Mouse (Mus musculus): ENCODE data around the gene Cep131.

The Cep131 gene

DNA sequence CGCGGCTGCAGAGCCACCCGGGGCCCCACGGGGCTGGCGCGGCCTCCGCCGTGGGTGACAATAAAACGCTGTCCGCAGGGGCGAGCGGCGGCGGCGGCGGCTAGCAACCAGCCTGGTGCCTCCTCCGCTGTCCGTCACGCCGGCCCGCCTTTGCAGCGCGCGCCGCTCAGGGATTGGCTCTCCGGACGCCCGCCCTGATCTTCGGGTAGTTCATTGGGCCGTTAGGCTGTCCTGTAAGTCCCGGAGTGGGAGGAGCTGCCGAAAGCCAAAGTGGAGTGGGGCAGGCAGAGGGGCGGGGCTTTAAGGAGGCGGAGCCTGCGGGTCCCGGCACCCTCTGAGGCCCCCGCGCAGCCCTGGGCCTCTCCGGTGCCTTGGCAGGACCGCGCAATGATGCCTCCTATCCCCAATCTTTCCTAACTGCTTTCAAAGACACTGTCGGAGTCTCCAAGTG is at the start of gene Cep131:
Gene Cep131 (minus strand): TSS at position 126 of the 451 bp plus-strand sequence.
- peak; percentile 99 for DNase-seq

DNA sequence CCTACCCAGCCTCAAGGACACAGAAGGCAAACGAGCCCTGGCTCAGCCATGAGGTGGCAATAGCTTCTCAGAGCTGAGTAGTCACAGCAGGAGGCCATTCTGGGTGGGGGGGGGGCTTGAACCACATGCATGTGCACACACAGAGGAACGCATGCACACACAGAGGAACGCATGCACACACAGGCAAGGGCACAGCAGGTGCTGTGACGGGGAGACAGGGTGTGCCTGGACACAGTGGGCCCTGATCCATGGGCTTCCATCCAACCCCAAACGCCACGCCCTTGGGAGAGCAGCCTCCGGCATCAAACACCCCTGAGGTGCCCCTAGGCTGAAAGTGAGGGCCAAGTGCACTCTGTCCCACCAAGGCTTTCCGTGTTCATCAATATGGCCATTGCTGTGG is 49.6 kb upstream of the Cep131 start:
- no peak for DNase-seq

- no peak for DNase-seq
Observed at GRCm38 (mm10) chr11:120134847-120135530, 48.4 kb upstream of the Cep131 start.

GRCm38 (mm10) chr11:120134148-120134547 is 47.5 kb upstream of the Cep131 start:
- no peak for DNase-seq

- no peak for DNase-seq
Observed at GRCm38 (mm10) chr11:120129281-120129680, 42.7 kb upstream of the Cep131 start.

DNA sequence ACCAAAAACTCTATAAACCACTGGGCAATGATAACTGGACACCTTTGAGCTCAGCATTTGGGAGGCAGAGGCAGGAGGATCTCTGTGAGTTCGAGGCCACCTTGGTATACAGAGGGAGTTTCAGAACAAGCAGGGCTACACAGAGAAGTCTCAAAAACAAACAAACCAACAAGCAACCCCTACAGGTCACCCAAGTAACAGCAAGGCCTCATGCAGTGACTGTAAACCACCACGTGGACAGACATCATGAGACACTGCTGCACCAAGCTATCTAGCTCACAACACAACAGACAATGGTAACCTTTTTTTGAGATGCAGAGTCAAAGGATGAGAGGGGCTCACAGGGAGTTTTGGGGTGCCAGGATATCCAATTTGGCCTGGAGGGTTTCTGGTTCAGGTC is 40.2 kb upstream of the Cep131 start:
- DNase-seq: no peak

GRCm38 (mm10) chr11:120122126-120122525 is 35.5 kb upstream of the Cep131 start:
- DNase-seq: no peak

DNA sequence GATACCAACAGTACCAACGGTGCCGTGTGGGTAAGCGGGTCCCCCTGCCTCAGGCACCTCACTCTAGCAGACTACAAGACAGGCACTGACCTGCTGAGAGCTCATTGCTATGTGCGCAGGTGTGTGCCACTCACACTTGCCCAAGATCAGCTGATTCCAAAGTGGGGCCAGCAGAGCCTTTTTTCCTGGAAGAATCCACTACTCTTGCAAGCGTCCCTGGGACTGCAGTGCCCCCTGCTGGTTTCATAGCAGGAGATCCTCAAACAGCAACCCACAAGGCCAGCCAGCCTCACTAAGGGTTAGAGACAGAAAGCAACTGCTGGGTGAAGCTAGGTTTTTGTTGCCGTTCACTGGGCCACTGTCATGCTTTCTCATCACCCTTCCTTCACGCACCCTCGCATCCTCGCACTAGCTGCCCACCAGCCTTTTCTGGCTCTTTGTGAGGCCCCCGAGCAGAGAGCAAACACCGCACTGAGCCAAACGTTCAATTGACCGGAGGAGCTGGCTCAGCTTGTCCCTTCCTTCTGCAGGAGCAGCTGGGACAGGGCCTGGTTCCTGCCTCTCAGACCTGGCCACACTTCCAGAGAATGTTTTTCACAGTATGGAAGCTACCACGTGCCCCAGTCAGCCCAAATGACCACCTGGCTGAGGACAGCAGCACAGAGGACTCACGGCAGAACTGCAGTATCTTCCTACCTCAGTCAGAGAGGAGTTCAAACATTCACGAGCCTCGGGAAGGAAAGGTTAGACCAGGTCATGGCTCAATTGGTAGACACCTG is 34.2 kb upstream of the Cep131 start:
- peak; percentile 80 to 85 for DNase-seq

- no peak for DNase-seq
Observed at GRCm38 (mm10) chr11:120119936-120120541, 33.4 kb upstream of the Cep131 start.

- no peak for DNase-seq
Observed at GRCm38 (mm10) chr11:120119108-120119507, 32.5 kb upstream of the Cep131 start.

GRCm38 (mm10) chr11:120117626-120118025 is 31.0 kb upstream of the Cep131 start:
- DNase-seq: no peak

DNA sequence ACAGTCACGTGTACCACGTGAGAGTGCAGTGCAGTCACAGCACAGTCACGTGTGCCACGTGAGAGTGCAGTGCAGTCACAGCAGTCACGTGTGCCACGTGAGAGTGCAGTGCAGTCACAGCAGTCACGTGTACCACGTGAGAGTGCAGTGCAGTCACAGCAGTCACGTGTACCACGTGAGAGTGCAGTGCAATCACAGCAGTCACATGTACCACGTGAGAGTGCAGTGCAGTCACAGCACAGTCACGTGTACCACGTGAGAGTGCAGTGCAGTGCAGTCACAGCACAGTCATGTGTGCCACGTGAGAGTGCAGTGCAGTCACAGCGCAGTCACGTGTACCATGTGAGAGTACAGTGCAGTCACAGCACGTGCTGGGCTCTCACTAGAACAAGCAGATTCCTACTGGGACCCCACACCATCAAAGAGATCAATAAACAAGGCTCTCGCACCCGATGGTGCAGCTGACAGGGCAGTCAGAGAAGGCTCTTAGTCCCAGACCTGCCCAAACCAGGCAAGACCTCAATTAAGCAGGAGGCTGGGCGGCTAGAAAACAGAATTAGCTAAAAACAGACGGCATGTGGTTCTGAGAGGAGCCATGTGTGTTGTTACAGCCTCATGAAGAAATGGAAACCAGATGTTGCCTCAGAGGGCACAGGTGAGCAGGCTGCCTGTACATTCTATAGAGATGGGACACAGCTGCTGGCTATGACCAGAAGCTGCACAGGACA is 28.0 kb upstream of the Cep131 start:
- DNase-seq: no peak

GRCm38 (mm10) chr11:120112136-120112535 is 25.5 kb upstream of the Cep131 start:
- peak; percentile 33 to 45 for DNase-seq

- peak; percentile 72 to 80 for DNase-seq
Observed at GRCm38 (mm10) chr11:120111033-120111432, 24.4 kb upstream of the Cep131 start.

DNA sequence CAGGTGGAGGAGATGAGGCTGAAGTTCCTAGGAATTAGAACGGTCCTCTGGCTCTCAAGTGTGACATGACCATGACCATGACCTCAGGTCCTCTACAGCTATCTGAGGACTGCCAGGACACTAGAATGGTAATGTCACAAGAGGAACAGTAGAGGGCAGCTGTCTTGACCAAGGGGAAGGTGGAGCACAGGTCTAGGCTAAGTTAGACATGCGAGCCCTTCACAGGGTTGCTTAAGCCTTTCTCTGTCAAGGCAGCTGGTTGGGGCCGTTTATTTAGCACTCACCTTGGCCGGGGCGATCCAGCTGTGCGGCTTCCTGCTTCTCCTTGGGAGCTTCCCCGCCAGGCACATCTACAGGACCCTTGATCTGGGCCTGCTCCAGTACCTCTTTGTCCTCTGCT is 23.9 kb upstream of the Cep131 start:
- no peak for DNase-seq

DNA sequence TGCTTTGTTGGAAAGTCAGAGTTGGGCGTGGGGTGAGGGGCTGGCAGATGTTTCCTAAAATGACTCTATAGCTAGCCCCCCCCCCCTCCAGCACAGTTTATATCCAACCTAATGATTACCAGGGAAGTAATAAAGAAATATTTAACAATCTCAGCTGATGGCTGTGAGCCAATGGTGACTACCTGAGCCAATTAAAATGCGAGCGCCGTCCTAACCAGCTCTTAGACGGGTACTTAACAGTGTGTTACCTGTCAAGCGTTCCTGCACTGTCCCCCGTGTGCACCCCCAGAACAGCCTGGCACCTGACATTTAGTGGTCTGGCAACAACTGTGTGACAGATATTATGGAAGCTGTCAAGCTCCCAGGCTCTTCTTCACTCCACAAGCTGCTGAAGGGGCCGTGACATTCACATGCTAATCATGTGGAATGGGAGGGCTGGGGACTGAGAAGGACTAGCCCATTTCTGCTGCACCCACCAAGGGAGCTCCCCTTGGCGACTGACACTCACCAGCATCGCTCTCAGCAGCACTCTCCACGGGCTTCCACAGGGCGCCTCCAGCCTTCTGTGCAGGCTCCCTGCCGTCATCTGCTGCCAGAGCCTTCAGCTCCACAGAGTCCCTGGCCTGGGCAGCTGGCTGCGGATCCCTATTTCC is 23.1 kb upstream of the Cep131 start:
- no peak for DNase-seq

GRCm38 (mm10) chr11:120107796-120108195 is 21.2 kb upstream of the Cep131 start:
- DNase-seq: peak in 1 of 2 experiments; percentile 52

GRCm38 (mm10) chr11:120107026-120107425 is 20.4 kb upstream of the Cep131 start:
- no peak for DNase-seq

DNA sequence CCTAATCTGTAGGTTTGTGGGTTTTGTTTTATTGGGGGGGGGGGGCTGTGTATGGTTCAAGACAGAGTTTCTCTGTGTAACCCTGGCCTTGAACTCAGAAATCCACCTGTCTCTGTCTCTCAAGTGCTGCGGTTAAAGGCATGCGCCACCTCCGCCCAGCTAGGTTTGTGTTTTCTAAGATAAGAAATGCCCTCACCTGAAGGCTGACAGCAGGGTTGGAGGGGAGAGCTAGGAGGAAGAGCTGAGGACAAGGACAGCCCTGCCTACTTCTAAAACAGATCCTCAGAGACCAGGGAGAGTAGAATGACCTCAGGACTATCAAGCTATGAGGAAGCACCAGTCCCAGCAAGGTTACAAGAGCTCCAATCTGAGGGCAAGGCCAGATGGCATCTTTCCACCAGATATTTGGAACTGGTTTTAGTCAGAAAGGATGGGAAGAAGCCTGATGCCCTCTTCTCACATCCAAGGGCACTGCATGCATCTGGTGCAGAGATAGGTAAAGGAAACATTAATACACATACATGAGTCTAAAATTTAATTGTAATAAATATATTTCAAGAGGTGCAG is 16.9 kb upstream of the Cep131 start:
- no peak for DNase-seq

DNA sequence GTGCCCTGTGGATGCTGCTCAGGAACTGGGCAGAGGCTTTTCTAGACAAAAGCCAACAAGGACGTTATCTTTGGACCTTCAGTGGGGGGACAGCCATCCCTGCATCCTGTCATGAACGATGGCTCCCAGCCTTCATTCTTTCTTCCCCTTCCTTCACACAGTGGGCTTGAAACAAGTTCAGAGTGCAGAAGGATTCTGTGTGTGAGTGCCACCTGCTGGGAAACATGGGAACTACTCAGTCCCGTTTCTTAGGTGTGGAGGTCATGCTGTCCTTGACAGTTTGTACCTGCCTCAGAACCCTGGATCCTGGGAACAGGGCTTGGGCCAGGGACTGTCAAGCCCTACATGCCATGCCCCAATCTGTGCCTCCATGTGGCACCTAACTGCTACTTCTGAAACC is 14.4 kb upstream of the Cep131 start:
- DNase-seq: peak; percentile 82 to 87

- DNase-seq: peak; percentile 94 to 96
Observed at GRCm38 (mm10) chr11:120098588-120099511, 12.2 kb upstream of the Cep131 start, which contains the start of the genes Tepsin and Ndufaf8. Tepsin (minus strand) TSS chr11:120098731. Ndufaf8 (plus strand) TSS chr11:120098928.
